Mouse (Mus musculus): ENCODE results near the gene Spdl1. TPM values are rescaled to one million over a fixed set of nuclear protein-coding genes. Genes with fewer than 3 reads are reported as not detected.
A peak's percentile ranks its signal among the peaks of the same experiment; 100 is the strongest.

Gene Spdl1
- total and polyA plus RNA-seq, 2 experiments = 0.07 to 0.18 TPM

GRCm38 (mm10) chr11:34845567-34846267, 12.3 kb upstream of the Spdl1 start:
- H3K9ac ChIP-seq (ENCODE audit: low read depth, low read length) = no peak overlapping the region
- WGBS = 24% methylated on average over 22 of the region's 22 CpGs

GRCm38 (mm10) chr11:34843517-34843916, 10.1 kb upstream of the Spdl1 start:
- Histone ChIP-seq H3K27ac (replicated peaks; ENCODE audit: insufficient read depth, low read depth, low read length) (no peak overlapping the region), H3K4me1 (ENCODE audit: control insufficient read depth, insufficient read depth, low read length) (no peaks in the 10 kb centered on the region), H3K36me3 (ENCODE audit: control insufficient read depth, insufficient read depth, low read length) (no peaks in the 10 kb centered on the region), H3K79me2 (ENCODE audit: control insufficient read depth, insufficient read depth, low read length) (no peaks in the 10 kb centered on the region), H3K4me3 (ENCODE audit: insufficient read depth, low read depth, low read length) (no peak overlapping the region), H3K9ac (ENCODE audit: low read depth, low read length) (no peak overlapping the region), H3K27me3 (ENCODE audit: control insufficient read depth, insufficient read depth, low read length) (no peaks in the 10 kb centered on the region)
- DNase-seq (ENCODE audit: extremely low read depth, low read depth, low spot score) = peak; percentile 28
- 34% methylated on average over 5 of the region's 5 CpGs for WGBS
- TF ChIP-seq CTCF (IDR thresholded peaks at IDR 0.05; ENCODE audit: low read depth, low read length) (0 out of 2 replicates have a peak, but pooled peaks have one; percentile 17), POLR2A (IDR thresholded peaks at IDR 0.05; ENCODE audit: extremely low read depth, insufficient read depth, low read length) (no peak)

More at GRCm38 (mm10) chr11:34845567-34846267, 12.3 kb upstream of the Spdl1 start:
- peak; percentile 24 for DNase-seq (ENCODE audit: extremely low read depth, low read depth, low spot score)
- Histone ChIP-seq H3K4me3 (ENCODE audit: insufficient read depth, low read depth, low read length) (no peak overlapping the region), H3K79me2 (ENCODE audit: control insufficient read depth, insufficient read depth, low read length) (no peaks in the 10 kb centered on the region), H3K4me1 (ENCODE audit: control insufficient read depth, insufficient read depth, low read length) (no peaks in the 10 kb centered on the region), H3K36me3 (ENCODE audit: control insufficient read depth, insufficient read depth, low read length) (no peaks in the 10 kb centered on the region), H3K27ac (replicated peaks; ENCODE audit: insufficient read depth, low read depth, low read length) (no peak overlapping the region), H3K27me3 (ENCODE audit: control insufficient read depth, insufficient read depth, low read length) (no peaks in the 10 kb centered on the region)
- TF ChIP-seq CTCF (IDR thresholded peaks at IDR 0.05; ENCODE audit: low read depth, low read length) = no peak
- no peak for TF ChIP-seq POLR2A (IDR thresholded peaks at IDR 0.05; ENCODE audit: extremely low read depth, insufficient read depth, low read length)

- DNase-seq (ENCODE audit: extremely low read depth, low read depth, low spot score) = no peak
- Histone ChIP-seq H3K9ac (ENCODE audit: low read depth, low read length) (no peak overlapping the region), H3K36me3 (ENCODE audit: control insufficient read depth, insufficient read depth, low read length) (no peaks in the 10 kb centered on the region), H3K4me3 (ENCODE audit: insufficient read depth, low read depth, low read length) (no peak overlapping the region), H3K4me1 (ENCODE audit: control insufficient read depth, insufficient read depth, low read length) (no peaks in the 10 kb centered on the region), H3K27me3 (ENCODE audit: control insufficient read depth, insufficient read depth, low read length) (no peaks in the 10 kb centered on the region), H3K79me2 (ENCODE audit: control insufficient read depth, insufficient read depth, low read length) (no peaks in the 10 kb centered on the region), H3K27ac (replicated peaks; ENCODE audit: insufficient read depth, low read depth, low read length) (no peak overlapping the region)
- TF ChIP-seq CTCF (IDR thresholded peaks at IDR 0.05; ENCODE audit: low read depth, low read length) = no peak
- WGBS = 45% methylated on average over 5 of the region's 5 CpGs
These were observed 6.8 kb upstream of the Spdl1 start for GRCm38 (mm10) chr11:34840283-34840682.

- Histone ChIP-seq H3K79me2 (ENCODE audit: control insufficient read depth, insufficient read depth, low read length) (no peaks in the 10 kb centered on the region), H3K4me3 (ENCODE audit: insufficient read depth, low read depth, low read length) (no peak overlapping the region), H3K36me3 (ENCODE audit: control insufficient read depth, insufficient read depth, low read length) (no peaks in the 10 kb centered on the region), H3K4me1 (ENCODE audit: control insufficient read depth, insufficient read depth, low read length) (no peaks in the 10 kb centered on the region), H3K27me3 (ENCODE audit: control insufficient read depth, insufficient read depth, low read length) (no peaks in the 10 kb centered on the region), H3K9ac (ENCODE audit: low read depth, low read length) (no peak overlapping the region), H3K27ac (replicated peaks; ENCODE audit: insufficient read depth, low read depth, low read length) (no peak overlapping the region)
- TF ChIP-seq POLR2A (IDR thresholded peaks at IDR 0.05; ENCODE audit: extremely low read depth, insufficient read depth, low read length) (no peak), CTCF (IDR thresholded peaks at IDR 0.05; ENCODE audit: low read depth, low read length) (no peak)
- WGBS = 28% methylated on average over 4 of the region's 4 CpGs
- DNase-seq (ENCODE audit: extremely low read depth, low read depth, low spot score) = no peak
These were observed 5.6 kb upstream of the Spdl1 start for GRCm38 (mm10) chr11:34839051-34839450.

GRCm38 (mm10) chr11:34836272-34836671, 2.8 kb upstream of the Spdl1 start:
- TF ChIP-seq CTCF (IDR thresholded peaks at IDR 0.05; ENCODE audit: low read depth, low read length) (no peak), POLR2A (IDR thresholded peaks at IDR 0.05; ENCODE audit: extremely low read depth, insufficient read depth, low read length) (no peak)
- 40% methylated on average over 2 of the region's 2 CpGs for WGBS
- Histone ChIP-seq H3K4me3 (ENCODE audit: insufficient read depth, low read depth, low read length) (no peak overlapping the region), H3K9ac (ENCODE audit: low read depth, low read length) (no peak overlapping the region), H3K79me2 (ENCODE audit: control insufficient read depth, insufficient read depth, low read length) (no peaks in the 10 kb centered on the region), H3K36me3 (ENCODE audit: control insufficient read depth, insufficient read depth, low read length) (no peaks in the 10 kb centered on the region), H3K27me3 (ENCODE audit: control insufficient read depth, insufficient read depth, low read length) (no peaks in the 10 kb centered on the region), H3K4me1 (ENCODE audit: control insufficient read depth, insufficient read depth, low read length) (no peaks in the 10 kb centered on the region), H3K27ac (replicated peaks; ENCODE audit: insufficient read depth, low read depth, low read length) (no peak overlapping the region)
- no peak for DNase-seq (ENCODE audit: extremely low read depth, low read depth, low spot score)

- no peaks in the 10 kb centered on the region for H3K4me1 ChIP-seq (ENCODE audit: control insufficient read depth, insufficient read depth, low read length)
- no peaks in the 10 kb centered on the region for H3K36me3 ChIP-seq (ENCODE audit: control insufficient read depth, insufficient read depth, low read length)
- no peaks in the 10 kb centered on the region for H3K79me2 ChIP-seq (ENCODE audit: control insufficient read depth, insufficient read depth, low read length)
- H3K27me3 ChIP-seq (ENCODE audit: control insufficient read depth, insufficient read depth, low read length) = no peaks in the 10 kb centered on the region
- no peak overlapping the region for H3K27ac ChIP-seq (replicated peaks; ENCODE audit: insufficient read depth, low read depth, low read length)
- 22% methylated on average over 4 of the region's 5 CpGs for WGBS
- no peak overlapping the region for H3K4me3 ChIP-seq (ENCODE audit: insufficient read depth, low read depth, low read length)
- no peak for DNase-seq (ENCODE audit: extremely low read depth, low read depth, low spot score)
- H3K9ac ChIP-seq (ENCODE audit: low read depth, low read length) = no peak overlapping the region
- no peak for TF ChIP-seq POLR2A (IDR thresholded peaks at IDR 0.05; ENCODE audit: extremely low read depth, insufficient read depth, low read length)
- no peak for TF ChIP-seq CTCF (IDR thresholded peaks at IDR 0.05; ENCODE audit: low read depth, low read length)
These were observed 763 bp downstream of the Spdl1 start for GRCm38 (mm10) chr11:34832678-34833077.
